Mouse (Mus musculus) forebrain, embryonic 13.5 days (tissue): ENCODE results near the gene Smcr8. TPM values are rescaled to one million over a fixed set of nuclear protein-coding genes. Genes with fewer than 3 reads are reported as not detected.
A peak's percentile ranks its signal among the peaks of the same experiment; 100 is the strongest.

Source experiments
- ATAC-seq: fragments of 200-750 bp; cut with Nextera tagmentation; 2 replicates; pipeline ENCODE4 v1.8.0; 2017
- H3K27ac ChIP-seq: fragments of 300-500 bp; sonication (generic); 2 replicates; pipeline ENCODE4 v1.5.1; 2015; ENCODE audit warnings: inconsistent platforms, mild to moderate bottlenecking, moderate library complexity
- H3K27me3 ChIP-seq: fragments of 300-500 bp; sonication (generic); 2 replicates; pipeline ENCODE4 v1.6.1; 2015; ENCODE audit warnings: mild to moderate bottlenecking, inconsistent platforms
- H3K36me3 ChIP-seq: fragments of 300-500 bp; sonication (generic); 2 replicates; pipeline ENCODE4 v1.6.1; 2015; ENCODE audit warnings: mild to moderate bottlenecking, inconsistent platforms; ENCODE audit not compliant: poor library complexity, severe bottlenecking
- H3K4me1 ChIP-seq: fragments of 300-500 bp; sonication (generic); 2 replicates; pipeline ENCODE4 v1.6.1; 2015; ENCODE audit warnings: inconsistent platforms
- H3K4me2 ChIP-seq: fragments of 300-500 bp; sonication (generic); 2 replicates; pipeline ENCODE4 v1.6.1; 2015; ENCODE audit warnings: inconsistent platforms, mild to moderate bottlenecking, moderate library complexity
- H3K4me3 ChIP-seq: fragments of 300-500 bp; sonication (generic); 2 replicates; pipeline ENCODE4 v1.5.1; 2015; ENCODE audit warnings: mild to moderate bottlenecking, inconsistent platforms
- H3K9ac ChIP-seq: fragments of 300-500 bp; sonication (generic); 2 replicates; pipeline ENCODE4 v1.6.1; 2015; ENCODE audit warnings: mild to moderate bottlenecking, inconsistent platforms
- H3K9me3 ChIP-seq: fragments of 300-500 bp; sonication (generic); replicated peaks from 2 replicates; pipeline ENCODE4 v1.6.1; 2016; ENCODE audit warnings: inconsistent platforms
- WGBS: fragments of 180-500 bp; shearing (Covaris S2); methylation state at CpG from one replicate; pipeline ENCODE4 v1.1.7; 2015; 5-methylcytosine and 5-hydroxymethylcytosine counted together
- polyA plus RNA-seq: library from polyadenylated mRNA; unstranded; fragments of >200 nt; fragmentation: Nextera tagmentation; extraction: Ambion mirVana; gene quantifications from 2 replicates; pipeline ENCODE4 v1.2.1, GENCODE M21; 2015

The Smcr8 gene
- polyA plus RNA-seq, 1 experiment from 2014 or later, result 5.6 TPM

- WGBS, result 86% methylated on average over 4 of the region's 4 CpGs
- no peak for ATAC-seq
These were observed 10.4 kb upstream of the Smcr8 start for GRCm38 (mm10) chr11:60766969-60767368.

DNA sequence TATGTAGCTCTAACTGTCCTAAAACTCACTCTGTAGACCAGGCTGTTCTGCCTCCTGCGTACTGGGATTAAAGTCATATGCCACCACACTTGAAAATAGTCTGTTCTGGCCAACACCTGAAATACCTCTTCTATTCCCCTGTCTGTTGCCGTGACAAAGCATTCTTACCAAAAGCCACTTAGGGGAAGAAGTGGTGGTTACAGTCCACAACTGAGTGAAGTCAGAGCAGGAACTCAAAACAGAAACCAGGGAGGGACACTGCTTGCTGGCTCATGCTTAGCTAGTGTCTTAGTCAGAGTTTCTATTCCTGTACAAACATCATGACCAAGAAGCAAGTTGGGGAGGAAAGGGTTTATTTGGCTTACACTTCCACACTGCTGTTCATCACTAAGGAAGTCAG lies 8.0 kb upstream of the Smcr8 start:
- Histone ChIP-seq H3K9ac (no peak overlapping the region), H3K4me2 (no peak overlapping the region), H3K4me1 (peaks cover 5% of the 10 kb centered on the region; the same call in 1 of the 2 replicates), H3K9me3 (no peaks in the 10 kb centered on the region; the same call in 1 of the 2 replicates), H3K4me3 (no peak overlapping the region), H3K27ac (no peak overlapping the region), H3K36me3 (0 out of 2 replicates have a peak, but pooled peaks cover 5% of the 10 kb centered on the region), H3K27me3 (no peaks in the 10 kb centered on the region)
- 87% methylated on average over 2 of the region's 2 CpGs for WGBS
- no peak for ATAC-seq

More at GRCm38 (mm10) chr11:60766969-60767368, 10.4 kb upstream of the Smcr8 start:
- H3K27ac ChIP-seq, result no peak overlapping the region
- no peaks in the 10 kb centered on the region for H3K4me1 ChIP-seq
- H3K4me3 ChIP-seq, result no peak overlapping the region
- no peak overlapping the region for H3K4me2 ChIP-seq
- no peak overlapping the region for H3K9ac ChIP-seq
- H3K9me3 ChIP-seq, result no peaks in the 10 kb centered on the region; the same call in 1 of the 2 replicates
- no peaks in the 10 kb centered on the region for H3K27me3 ChIP-seq
- peaks cover 6% of the 10 kb centered on the region; the same call in 1 of the 2 replicates for H3K36me3 ChIP-seq

GRCm38 (mm10) chr11:60770776-60771175 lies 6.5 kb upstream of the Smcr8 start:
- Histone ChIP-seq H3K27ac (no peak overlapping the region), H3K9me3 (no peaks in the 10 kb centered on the region), H3K4me1 (peaks cover 19% of the 10 kb centered on the region), H3K9ac (no peak overlapping the region), H3K27me3 (no peaks in the 10 kb centered on the region), H3K4me2 (no peak overlapping the region), H3K36me3 (no peaks in the 10 kb centered on the region), H3K4me3 (no peak overlapping the region)
- no peak for ATAC-seq
- WGBS, result 75% methylated on average over 3 of the region's 3 CpGs

DNA sequence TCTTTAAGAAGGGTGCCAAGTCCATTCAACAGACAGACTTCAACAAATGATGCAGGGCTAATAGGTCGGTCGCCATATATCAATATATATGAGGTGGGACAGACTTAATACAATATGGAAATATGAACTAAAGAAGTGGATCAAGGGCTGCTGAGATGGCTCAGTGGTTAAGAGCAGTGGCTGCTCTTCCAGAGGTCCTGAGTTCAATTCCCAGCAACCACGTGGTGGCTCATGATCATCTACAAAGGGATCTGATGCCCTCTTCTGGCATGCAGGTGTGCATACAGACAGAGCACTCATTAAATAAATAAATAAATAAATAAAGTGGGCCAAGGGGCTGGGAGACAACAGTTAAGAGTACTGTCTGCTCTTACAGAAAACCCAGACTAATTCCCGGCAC lies 5.2 kb upstream of the Smcr8 start:
- Histone ChIP-seq H3K9ac (no peak overlapping the region), H3K27me3 (no peaks in the 10 kb centered on the region), H3K4me3 (no peak overlapping the region), H3K27ac (no peak overlapping the region), H3K4me2 (no peak overlapping the region), H3K4me1 (peaks cover 27% of the 10 kb centered on the region), H3K9me3 (no peaks in the 10 kb centered on the region), H3K36me3 (no peaks in the 10 kb centered on the region)
- 81% methylated on average over 4 of the region's 4 CpGs for WGBS
- ATAC-seq, result no peak

DNA sequence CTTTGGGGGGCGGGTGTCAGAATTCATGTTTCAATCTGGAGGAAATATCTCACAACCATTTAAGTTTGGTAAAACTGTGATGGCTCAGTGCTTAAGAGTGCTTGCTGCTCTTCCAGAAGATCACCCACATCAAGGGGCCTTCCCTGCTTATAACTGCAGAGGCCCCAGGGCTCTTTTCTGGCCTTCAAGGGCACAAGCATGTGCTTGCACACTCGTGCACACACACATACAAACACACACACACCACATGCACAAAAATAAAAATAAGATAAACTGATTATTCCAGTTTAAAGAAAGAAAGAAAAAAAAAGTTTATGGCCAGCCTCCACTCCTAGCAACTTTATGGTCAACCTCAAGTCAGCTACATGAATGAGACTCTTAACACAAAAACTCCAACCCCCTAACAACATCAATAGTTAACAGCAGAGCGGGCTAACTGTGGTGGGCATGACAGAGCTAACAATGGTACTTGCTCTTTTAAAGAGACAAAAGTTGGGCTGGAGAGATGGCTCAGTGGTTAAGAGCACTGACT lies 3.1 kb upstream of the Smcr8 start:
- peaks cover 6% of the 10 kb centered on the region; the same call in 1 of the 2 replicates for H3K36me3 ChIP-seq
- peaks cover 40% of the 10 kb centered on the region for H3K4me1 ChIP-seq
- no peak for ATAC-seq
- H3K4me2 ChIP-seq, result no peak overlapping the region
- H3K27ac ChIP-seq, result no peak overlapping the region
- no peaks in the 10 kb centered on the region for H3K9me3 ChIP-seq
- H3K27me3 ChIP-seq, result no peaks in the 10 kb centered on the region
- H3K9ac ChIP-seq, result no peak overlapping the region
- no peak overlapping the region for H3K4me3 ChIP-seq
- WGBS, result 81% methylated on average over 3 of the region's 3 CpGs

GRCm38 (mm10) chr11:60774841-60775240 lies 2.5 kb upstream of the Smcr8 start:
- no peak overlapping the region for H3K27ac ChIP-seq
- no peaks in the 10 kb centered on the region for H3K9me3 ChIP-seq
- no peak for ATAC-seq
- H3K36me3 ChIP-seq, result peaks cover 12% of the 10 kb centered on the region
- H3K27me3 ChIP-seq, result no peaks in the 10 kb centered on the region
- H3K4me1 ChIP-seq, result peaks cover 47% of the 10 kb centered on the region
- WGBS, result 86% methylated on average over 1 of the region's 1 CpGs
- H3K9ac ChIP-seq, result no peak overlapping the region
- peak overlapping the region; percentile 86 for H3K4me2 ChIP-seq
- no peak overlapping the region for H3K4me3 ChIP-seq

GRCm38 (mm10) chr11:60775578-60775977 lies 1.7 kb upstream of the Smcr8 start:
- no peak overlapping the region for H3K27ac ChIP-seq
- peak overlapping the region; percentile 80; the same call in 1 of the 2 replicates for H3K9ac ChIP-seq
- H3K9me3 ChIP-seq, result no peaks in the 10 kb centered on the region
- 53% methylated on average over 6 of the region's 6 CpGs for WGBS
- H3K27me3 ChIP-seq, result no peaks in the 10 kb centered on the region
- H3K36me3 ChIP-seq, result peaks cover 17% of the 10 kb centered on the region
- H3K4me3 ChIP-seq, result peak overlapping the region; percentile 91
- peak overlapping the region; percentile 86 for H3K4me2 ChIP-seq
- peaks cover 54% of the 10 kb centered on the region for H3K4me1 ChIP-seq
- no peak for ATAC-seq

DNA sequence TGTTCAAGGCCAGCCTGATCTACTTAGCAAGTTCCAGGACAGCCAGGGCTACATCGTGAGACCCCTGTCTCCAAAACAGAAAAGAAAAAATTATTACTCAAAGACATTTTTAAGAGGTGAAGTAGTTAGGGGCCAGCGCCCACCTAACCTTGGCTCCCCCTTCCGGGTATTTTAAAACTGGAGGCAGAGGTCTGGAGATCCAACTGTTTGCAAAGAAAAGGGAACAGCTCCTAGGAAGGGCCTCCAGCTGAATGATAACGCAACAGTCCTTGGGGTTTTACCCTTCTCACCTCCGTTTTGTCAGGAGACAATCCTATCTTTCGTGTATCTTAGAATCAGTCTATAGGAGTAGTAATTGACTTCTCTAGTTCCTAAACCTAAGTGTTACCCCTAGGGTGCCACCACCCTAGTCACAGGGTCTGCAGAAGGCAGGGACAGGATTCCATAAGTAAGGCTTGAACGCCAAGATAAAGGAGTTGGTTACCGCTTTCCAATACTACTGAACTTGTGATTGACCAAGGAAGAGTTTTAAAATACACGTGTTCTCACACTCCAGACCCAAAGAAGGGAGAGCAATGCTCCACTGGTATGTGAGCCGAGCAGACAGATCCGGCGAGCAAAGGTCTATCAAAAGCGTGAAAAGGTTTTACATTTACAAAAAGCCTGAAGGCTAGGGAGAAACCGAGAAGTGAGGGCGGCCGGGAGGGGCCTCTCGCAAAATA lies 1.1 kb upstream of the Smcr8 start:
- Histone ChIP-seq H3K4me3 (peak overlapping the region; percentile 91), H3K4me2 (peak overlapping the region; percentile 86), H3K4me1 (peaks cover 61% of the 10 kb centered on the region), H3K9ac (peak overlapping the region; percentile 80), H3K27me3 (no peaks in the 10 kb centered on the region), H3K27ac (no peak overlapping the region), H3K9me3 (no peaks in the 10 kb centered on the region), H3K36me3 (peaks cover 22% of the 10 kb centered on the region)
- WGBS, result 5% methylated on average over 17 of the region's 17 CpGs
- ATAC-seq, result no peak

DNA sequence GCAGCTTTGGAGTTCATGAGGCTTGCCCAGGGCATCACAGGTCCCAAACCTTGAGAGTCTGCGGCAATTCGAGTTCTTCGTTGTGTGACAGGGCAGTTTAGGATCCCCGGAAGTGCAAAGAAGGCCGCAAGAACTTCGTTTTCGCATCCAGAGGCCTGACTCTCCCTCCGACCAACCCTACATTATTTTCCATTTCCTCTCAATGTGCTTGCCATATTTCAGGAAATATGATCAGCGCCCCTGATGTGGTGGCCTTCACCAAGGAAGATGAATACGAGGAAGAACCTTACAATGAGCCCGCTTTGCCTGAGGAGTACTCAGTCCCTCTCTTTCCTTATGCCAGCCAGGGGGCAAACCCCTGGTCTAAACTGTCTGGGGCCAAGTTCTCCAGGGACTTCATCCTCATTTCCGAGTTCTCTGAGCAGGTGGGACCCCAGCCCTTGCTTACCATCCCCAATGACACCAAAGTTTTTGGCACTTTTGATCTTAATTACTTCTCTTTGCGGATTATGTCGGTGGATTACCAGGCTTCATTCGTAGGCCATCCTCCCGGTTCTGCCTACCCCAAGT lies 562 bp downstream of the Smcr8 start:
- Histone ChIP-seq H3K9me3 (no peaks in the 10 kb centered on the region), H3K4me3 (peak overlapping the region; percentile 91), H3K9ac (peak overlapping the region; percentile 80), H3K36me3 (peaks cover 31% of the 10 kb centered on the region), H3K4me1 (peaks cover 77% of the 10 kb centered on the region), H3K4me2 (peak overlapping the region; percentile 86), H3K27me3 (no peaks in the 10 kb centered on the region), H3K27ac (no peak overlapping the region)
- no peak for ATAC-seq
- WGBS, result 27% methylated on average over 16 of the region's 16 CpGs

DNA sequence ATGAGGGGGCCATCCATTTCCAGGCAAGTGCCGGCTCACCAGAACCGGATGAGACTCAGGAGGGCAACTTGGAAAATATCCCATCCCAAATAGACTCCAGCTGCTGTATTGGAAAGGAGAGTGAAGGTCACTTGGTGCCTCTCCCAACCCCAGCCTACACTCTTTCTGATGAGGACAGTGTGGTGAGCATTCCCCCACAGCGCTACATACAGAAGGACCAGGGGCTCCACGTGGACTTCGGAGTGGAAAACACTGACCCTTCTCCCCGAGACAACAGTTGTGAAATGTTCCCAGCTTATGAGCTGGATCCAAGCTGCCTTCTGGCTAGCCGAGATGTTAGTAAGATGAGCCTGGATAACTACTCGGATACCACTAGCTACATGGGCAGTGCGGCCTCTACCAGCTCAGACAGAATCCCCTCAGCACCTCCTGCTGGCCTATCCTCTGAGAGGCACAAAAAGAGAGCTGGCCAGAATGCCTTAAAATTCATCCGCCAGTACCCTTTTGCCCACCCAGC lies 2.4 kb downstream of the Smcr8 start:
- peak overlapping the region; percentile 56 for H3K9ac ChIP-seq

DNA sequence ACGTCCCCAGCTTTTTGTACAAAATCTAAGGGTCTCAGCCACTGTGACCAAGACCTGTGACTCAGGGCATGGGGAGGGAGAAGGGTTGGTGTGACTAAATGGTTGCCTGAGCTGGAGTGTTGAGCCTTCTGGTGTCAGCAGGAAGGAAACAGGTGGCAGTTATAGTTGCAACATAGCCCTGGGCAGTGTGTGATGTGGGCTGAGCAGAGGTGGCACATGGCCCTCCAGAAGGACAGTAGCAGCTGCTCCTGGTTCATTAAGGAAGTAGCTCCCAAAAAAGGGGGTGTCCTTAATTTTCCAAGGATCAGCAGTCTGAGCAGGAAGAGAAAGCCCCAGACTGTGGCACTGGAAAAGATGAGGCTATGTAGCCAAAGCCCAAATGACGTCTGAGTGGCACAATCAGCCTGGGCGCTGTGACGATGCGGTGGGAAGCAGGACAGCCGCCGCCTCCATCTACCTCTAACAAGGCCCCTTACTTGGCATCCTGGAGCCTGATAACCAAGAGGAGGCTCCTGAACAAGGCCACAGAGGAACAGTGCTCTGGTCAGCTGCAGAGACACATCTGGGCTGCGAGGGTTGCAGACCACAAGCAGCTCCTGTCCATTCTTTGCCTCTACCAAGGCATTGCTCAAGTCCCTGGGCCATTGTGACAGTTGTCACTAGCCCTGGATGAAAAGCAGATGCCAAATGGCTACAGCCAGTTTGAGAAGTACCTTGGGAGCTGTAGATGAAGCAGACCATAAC lies 7.0 kb downstream of the Smcr8 start:
- Histone ChIP-seq H3K27me3 (no peaks in the 10 kb centered on the region), H3K4me1 (peaks cover 36% of the 10 kb centered on the region), H3K4me2 (no peak overlapping the region), H3K4me3 (no peak overlapping the region), H3K9me3 (no peaks in the 10 kb centered on the region), H3K9ac (no peak overlapping the region), H3K36me3 (peaks cover 83% of the 10 kb centered on the region), H3K27ac (no peak overlapping the region)
- WGBS, result 88% methylated on average over 8 of the region's 8 CpGs
- no peak for ATAC-seq

More for the DNA sequence above, 2.4 kb downstream of the Smcr8 start:
- Histone ChIP-seq H3K4me2 (peak overlapping the region; percentile 54), H3K27me3 (no peaks in the 10 kb centered on the region), H3K4me1 (peaks cover 70% of the 10 kb centered on the region), H3K27ac (no peak overlapping the region), H3K9me3 (no peaks in the 10 kb centered on the region), H3K4me3 (peak overlapping the region; percentile 6), H3K36me3 (peaks cover 47% of the 10 kb centered on the region)
- whole genome bisulfite sequencing, result 90% methylated on average over 10 of the region's 10 CpGs
- ATAC-seq, result no peak

DNA sequence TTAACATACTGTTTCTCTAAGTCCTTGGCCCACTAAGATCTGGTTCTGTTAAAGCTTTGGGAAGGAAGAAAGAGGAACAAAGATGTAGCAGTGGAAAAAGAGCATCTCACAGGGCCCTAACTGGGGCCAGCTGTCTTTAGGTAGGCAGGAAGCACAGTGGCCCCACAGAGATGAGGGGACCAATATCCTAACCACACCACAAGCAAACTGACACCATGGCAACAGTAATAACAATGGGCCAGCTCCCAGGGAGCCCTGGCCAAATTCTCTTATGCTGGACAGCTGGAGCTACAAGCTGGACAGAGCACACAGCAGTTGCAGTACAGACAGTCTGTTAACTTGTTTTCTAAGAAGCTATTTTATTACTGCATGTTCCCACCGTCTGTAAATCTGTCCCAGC lies 10.3 kb downstream of the Smcr8 start:
- peaks cover 4% of the 10 kb centered on the region for H3K4me1 ChIP-seq
- no peak overlapping the region for H3K4me2 ChIP-seq
- H3K4me3 ChIP-seq, result no peak overlapping the region
- no peak overlapping the region for H3K9ac ChIP-seq
- no peak overlapping the region for H3K27ac ChIP-seq
- 58% methylated on average over 1 of the region's 1 CpGs for WGBS
- no peaks in the 10 kb centered on the region for H3K9me3 ChIP-seq
- no peak for ATAC-seq
- H3K27me3 ChIP-seq, result no peaks in the 10 kb centered on the region
- H3K36me3 ChIP-seq, result peaks cover 88% of the 10 kb centered on the region
